Mouse (Mus musculus) brain, embryonic 14.5 days (tissue): Measurements from ENCODE around the gene Capn2.

Experiments used
- CTCF ChIP-seq: fragments of 200-500 bp; IDR thresholded peaks from 2 replicates; pipeline ENCODE4 v1.5.1; 2012; ENCODE audit warnings: inconsistent platforms, mild to moderate bottlenecking, moderate library complexity, borderline replicate concordance; ENCODE audit not compliant: insufficient read depth, insufficient read length; ENCODE audit errors: extremely low read depth
- POLR2A ChIP-seq: fragments of 200-500 bp; IDR thresholded peaks from 2 replicates; pipeline ENCODE4 v1.6.1; 2012; ENCODE audit warnings: mild to moderate bottlenecking, inconsistent platforms, borderline replicate concordance; ENCODE audit not compliant: poor library complexity, insufficient read depth, insufficient read length, severe bottlenecking; ENCODE audit errors: extremely low read depth

- TF ChIP-seq POLR2A (no peak), CTCF (no peak)
Measured at GRCm38 (mm10) chr1:182562576-182563370, 45.4 kb upstream of the Capn2 start.
